Mouse (Mus musculus) lung, embryonic 15.5 days (tissue): ENCODE results near the gene Kcnmb4. TPM values are rescaled to one million over a fixed set of nuclear protein-coding genes. Genes with fewer than 3 reads are reported as not detected.

ENCODE experiments used
- ATAC-seq: fragments of 200-750 bp; cut with Nextera tagmentation; 2 replicates; pipeline ENCODE4 v1.8.0; 2017; ENCODE audit warnings: moderate number of reproducible peaks, borderline replicate concordance; ENCODE audit not compliant: low FRiP score, low TSS enrichment; ENCODE audit errors: extremely low read depth
- H3K27ac ChIP-seq: fragments of 300-500 bp; sonication (generic); 2 replicates; pipeline ENCODE4 v1.5.1; 2015; ENCODE audit warnings: moderate library complexity, mild to moderate bottlenecking, inconsistent platforms
- H3K27me3 ChIP-seq: fragments of 300-500 bp; sonication (generic); 2 replicates; pipeline ENCODE4 v1.6.1; 2015; ENCODE audit warnings: inconsistent platforms
- H3K36me3 ChIP-seq: fragments of 300-500 bp; sonication (generic); 2 replicates; pipeline ENCODE4 v1.6.1; 2015; ENCODE audit warnings: inconsistent platforms
- H3K4me1 ChIP-seq: fragments of 300-500 bp; sonication (generic); 2 replicates; pipeline ENCODE4 v1.6.1; 2015; ENCODE audit warnings: inconsistent platforms
- H3K4me2 ChIP-seq: fragments of 300-500 bp; sonication (generic); 2 replicates; pipeline ENCODE4 v1.6.1; 2015; ENCODE audit warnings: inconsistent platforms, mild to moderate bottlenecking, moderate library complexity
- H3K4me3 ChIP-seq: fragments of 300-500 bp; sonication (generic); 2 replicates; pipeline ENCODE4 v1.5.1; 2015; ENCODE audit warnings: mild to moderate bottlenecking, inconsistent platforms
- H3K9ac ChIP-seq: fragments of 300-500 bp; sonication (generic); 2 replicates; pipeline ENCODE4 v1.6.1; 2015; ENCODE audit warnings: inconsistent platforms
- H3K9me3 ChIP-seq: fragments of 300-500 bp; sonication (generic); 2 replicates; pipeline ENCODE4 v1.6.1; 2016; ENCODE audit warnings: inconsistent platforms
- WGBS: fragments of 180-500 bp; shearing (Covaris S2); methylation state at CpG from one replicate; pipeline ENCODE4 v1.1.7; 2015; 5-methylcytosine and 5-hydroxymethylcytosine counted together
- polyA plus RNA-seq: library from polyadenylated mRNA; unstranded; fragments of >200 nt; fragmentation: Nextera tagmentation; extraction: Ambion mirVana; gene quantifications from 2 replicates; pipeline ENCODE4 v1.2.1, GENCODE M21; 2015

Kcnmb4 gene
- polyA plus RNA-seq, 1 experiment from 2014 or later: 3.7 TPM

DNA sequence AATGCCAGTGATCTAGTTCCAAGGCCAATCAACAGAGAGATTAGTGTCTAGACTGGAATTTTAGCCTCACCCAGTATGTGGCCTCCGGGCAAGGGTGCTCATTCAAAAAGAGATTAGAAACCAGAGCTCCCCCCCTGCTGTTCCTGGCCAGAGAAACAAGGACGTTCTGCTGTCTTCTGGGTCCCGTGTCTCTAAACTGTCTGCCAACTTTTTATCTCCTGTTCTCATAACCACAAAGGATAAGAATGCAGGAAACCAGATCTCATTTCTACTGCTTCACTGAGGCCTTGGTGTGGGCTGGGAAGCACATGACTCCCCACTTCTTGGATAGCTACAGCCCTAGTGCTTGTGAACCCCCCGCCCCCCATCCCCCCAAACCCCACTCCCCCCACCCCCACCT lies 79.1 kb downstream of the Kcnmb4 start:
- WGBS: 30% methylated on average over 4 of the region's 4 CpGs
- no peak; the same call in 1 of the 2 replicates for ATAC-seq
- Histone ChIP-seq H3K9me3 (no peaks in the 10 kb centered on the region), H3K4me1 (peaks cover 15% of the 10 kb centered on the region), H3K4me3 (no peak overlapping the region), H3K27ac (no peak overlapping the region), H3K36me3 (no peaks in the 10 kb centered on the region), H3K4me2 (no peak overlapping the region), H3K27me3 (no peaks in the 10 kb centered on the region), H3K9ac (no peak overlapping the region)

DNA sequence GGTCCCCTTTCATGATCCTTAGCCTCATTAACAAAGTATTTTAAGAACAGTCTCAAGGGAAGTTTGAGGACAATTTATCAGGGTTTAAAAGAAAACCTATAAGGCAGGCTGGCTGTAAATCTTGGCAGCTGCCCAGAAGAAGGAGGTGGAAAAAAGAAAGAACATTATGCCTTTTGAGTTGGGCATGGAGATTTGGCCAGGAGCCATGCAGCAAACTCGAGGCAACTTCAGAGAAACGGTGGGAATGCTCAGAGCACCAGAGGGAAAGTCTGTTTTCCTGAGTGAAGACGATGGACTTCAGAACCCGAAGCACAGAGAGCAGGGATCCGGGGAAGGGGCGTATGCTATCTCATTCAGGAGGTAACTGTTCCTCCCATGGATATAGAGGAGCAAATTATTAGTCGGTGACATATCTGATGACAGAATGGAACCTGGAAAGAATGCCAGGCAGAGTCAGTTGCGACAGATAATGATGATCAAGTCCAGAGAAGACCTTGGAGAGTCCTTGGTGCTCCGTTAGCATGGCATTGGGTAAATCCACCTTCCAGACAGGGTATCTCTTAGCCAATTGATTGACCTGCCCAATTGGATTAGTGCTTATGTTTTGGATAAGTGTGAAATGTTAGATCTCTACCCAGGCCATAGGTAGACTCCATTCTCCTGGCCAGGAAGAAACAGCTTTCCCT lies 79.7 kb downstream of the Kcnmb4 start:
- H3K36me3 ChIP-seq: no peaks in the 10 kb centered on the region

DNA sequence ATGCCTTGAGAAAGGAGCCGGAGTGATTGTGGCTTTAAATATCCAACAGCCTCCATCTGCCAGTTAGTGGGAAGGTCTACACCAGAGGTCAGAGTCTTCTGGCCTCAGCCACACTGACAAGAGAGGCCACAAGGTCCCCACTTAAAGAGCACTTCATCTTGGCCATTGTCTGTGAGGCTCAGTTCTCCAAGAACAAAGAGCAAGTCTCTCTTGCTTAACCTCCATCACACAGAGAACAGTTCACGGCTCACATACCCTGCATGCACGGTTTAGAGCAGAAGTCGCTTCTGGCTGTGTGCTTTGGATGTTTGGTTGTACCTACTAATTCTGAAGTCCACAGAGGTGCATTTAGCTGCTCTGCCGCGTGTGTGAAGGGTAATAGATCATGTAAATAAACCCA lies 84.8 kb downstream of the Kcnmb4 start:
- 50% methylated on average over 6 of the region's 6 CpGs for WGBS
- Histone ChIP-seq H3K9me3 (no peaks in the 10 kb centered on the region), H3K4me3 (no peak overlapping the region), H3K4me2 (no peak overlapping the region), H3K9ac (no peak overlapping the region), H3K27ac (no peak overlapping the region), H3K36me3 (no peaks in the 10 kb centered on the region), H3K27me3 (no peaks in the 10 kb centered on the region), H3K4me1 (peaks cover 11% of the 10 kb centered on the region)
- no peak for ATAC-seq

More for the DNA sequence above, 79.7 kb downstream of the Kcnmb4 start:
- peaks cover 15% of the 10 kb centered on the region for H3K4me1 ChIP-seq
- H3K4me3 ChIP-seq: no peak overlapping the region
- H3K27me3 ChIP-seq: no peaks in the 10 kb centered on the region
- no peak overlapping the region for H3K4me2 ChIP-seq
- no peak for ATAC-seq
- 57% methylated on average over 9 of the region's 9 CpGs for WGBS
- H3K27ac ChIP-seq: no peak overlapping the region
- H3K9ac ChIP-seq: no peak overlapping the region
- H3K9me3 ChIP-seq: no peaks in the 10 kb centered on the region

DNA sequence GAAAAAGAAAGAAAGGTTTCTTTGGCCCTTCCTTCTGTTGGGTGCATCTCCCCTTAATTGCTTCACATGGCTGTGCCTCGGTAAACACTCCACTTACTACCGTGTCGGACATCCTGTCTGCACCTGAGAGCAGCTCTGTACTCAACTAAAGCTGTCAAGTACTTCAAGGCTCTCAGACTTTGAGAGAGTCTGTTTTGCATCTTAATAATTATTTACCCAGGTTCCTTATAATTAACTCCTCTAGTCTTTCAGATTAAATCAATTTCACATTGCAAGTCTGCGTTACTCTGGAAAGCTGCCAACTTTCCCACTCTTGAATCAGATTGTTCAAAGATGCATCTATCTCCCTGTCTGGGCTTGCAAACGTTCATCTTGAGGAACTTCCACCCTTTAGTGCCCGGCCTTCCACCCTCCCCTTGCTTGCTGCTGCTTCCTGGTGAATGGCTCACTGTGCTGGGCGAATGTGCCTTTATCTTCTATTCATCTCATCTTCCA lies 87.2 kb downstream of the Kcnmb4 start:
- no peak for ATAC-seq
- no peak overlapping the region for H3K4me3 ChIP-seq
- no peaks in the 10 kb centered on the region for H3K27me3 ChIP-seq
- no peak overlapping the region for H3K27ac ChIP-seq
- no peak overlapping the region for H3K4me2 ChIP-seq
- 13% methylated on average over 7 of the region's 7 CpGs for WGBS
- H3K9ac ChIP-seq: no peak overlapping the region
- no peaks in the 10 kb centered on the region for H3K36me3 ChIP-seq
- peaks cover 9% of the 10 kb centered on the region for H3K4me1 ChIP-seq
- H3K9me3 ChIP-seq: no peaks in the 10 kb centered on the region

DNA sequence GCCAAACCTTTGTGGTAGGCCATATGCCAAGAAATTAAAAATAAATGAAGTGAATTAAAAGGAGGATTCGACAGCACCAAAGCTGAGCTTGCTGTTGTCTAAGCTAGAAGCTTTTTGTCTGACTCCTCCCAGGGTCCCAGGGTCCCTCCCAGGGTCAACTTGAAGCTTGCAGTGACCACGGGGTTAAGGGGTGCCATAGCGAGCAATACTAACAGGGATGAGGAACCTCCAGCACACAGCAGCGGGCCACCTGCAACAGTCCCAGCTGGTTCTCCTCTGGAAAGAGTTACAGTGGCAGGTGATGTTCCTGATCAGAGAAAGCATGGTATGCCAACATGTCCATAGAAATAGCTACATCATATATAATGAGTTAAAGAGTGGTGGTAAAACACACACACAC lies 89.3 kb downstream of the Kcnmb4 start:
- no peak overlapping the region for H3K4me2 ChIP-seq
- no peak overlapping the region for H3K4me3 ChIP-seq
- H3K36me3 ChIP-seq: no peaks in the 10 kb centered on the region
- H3K27me3 ChIP-seq: no peaks in the 10 kb centered on the region
- peaks cover 9% of the 10 kb centered on the region for H3K4me1 ChIP-seq
- no peak for ATAC-seq
- 60% methylated on average over 4 of the region's 4 CpGs for WGBS
- H3K27ac ChIP-seq: no peak overlapping the region
- H3K9ac ChIP-seq: no peak overlapping the region
- H3K9me3 ChIP-seq: no peaks in the 10 kb centered on the region

DNA sequence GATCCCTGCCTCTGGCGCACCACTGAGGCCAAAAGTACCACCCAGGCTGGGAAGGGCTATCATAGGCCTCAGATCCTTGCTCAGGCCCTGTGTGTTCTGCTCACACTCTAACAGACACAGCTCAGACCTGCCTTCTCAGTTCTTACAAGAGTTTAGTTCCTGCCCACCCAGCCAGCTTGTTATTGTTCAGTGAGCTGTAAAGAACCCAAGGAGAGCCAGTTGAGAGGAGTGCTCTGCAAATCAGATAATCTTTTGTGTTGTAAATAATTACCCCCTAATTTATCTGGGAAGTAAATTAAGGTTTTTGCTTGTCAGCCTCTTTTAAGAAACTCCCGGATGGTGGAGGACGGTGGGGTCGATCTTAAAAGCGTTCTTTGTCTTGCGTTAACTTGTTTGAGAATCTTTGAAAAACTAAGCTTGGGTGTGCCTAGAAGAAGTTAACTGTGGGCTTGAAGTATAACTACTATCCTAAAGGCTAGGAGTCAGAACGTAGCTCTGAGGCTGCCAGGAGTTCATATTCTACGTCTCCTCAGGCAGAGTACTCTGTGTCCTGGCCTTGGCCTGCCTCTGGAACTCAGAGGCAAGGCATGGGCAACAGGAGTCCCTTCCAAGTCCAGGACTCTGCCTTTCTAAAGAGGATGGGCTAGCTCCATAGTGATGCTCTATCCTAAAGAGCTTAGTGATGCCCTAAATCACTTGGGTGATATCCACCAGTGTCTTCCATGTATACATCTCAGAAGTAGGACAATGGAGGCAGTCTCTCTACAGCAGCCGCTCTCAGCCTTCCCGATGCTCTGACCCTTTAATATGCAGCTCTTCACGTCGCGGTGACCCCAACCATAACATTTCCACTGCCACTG lies 90.6 kb downstream of the Kcnmb4 start:
- ATAC-seq: no peak
- Histone ChIP-seq H3K27ac (no peak overlapping the region), H3K4me3 (no peak overlapping the region), H3K36me3 (no peaks in the 10 kb centered on the region), H3K9me3 (no peaks in the 10 kb centered on the region), H3K4me2 (no peak overlapping the region), H3K27me3 (no peaks in the 10 kb centered on the region), H3K4me1 (peaks cover 9% of the 10 kb centered on the region), H3K9ac (no peak overlapping the region)
- 78% methylated on average over 13 of the region's 13 CpGs for WGBS

DNA sequence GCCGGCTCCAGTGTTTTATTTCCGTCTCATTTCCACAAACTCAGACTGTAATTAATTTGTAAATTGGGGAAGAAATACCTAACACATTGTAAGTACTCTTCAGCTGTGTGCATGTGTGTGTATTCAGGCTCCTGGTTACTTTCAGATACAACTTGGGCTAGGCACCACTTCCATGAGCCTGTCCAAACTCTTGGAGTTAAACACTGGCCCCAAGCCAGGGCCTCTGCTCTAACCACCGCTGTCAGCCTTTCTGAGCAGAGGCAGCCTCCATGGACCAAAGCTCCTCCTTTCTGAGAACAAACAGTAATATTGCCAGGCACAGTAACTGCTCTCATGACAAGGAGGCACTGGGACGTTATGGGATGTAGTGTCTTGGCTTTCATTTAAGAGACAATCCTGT lies 96.8 kb downstream of the Kcnmb4 start:
- WGBS: 57% methylated on average over 4 of the region's 4 CpGs

DNA sequence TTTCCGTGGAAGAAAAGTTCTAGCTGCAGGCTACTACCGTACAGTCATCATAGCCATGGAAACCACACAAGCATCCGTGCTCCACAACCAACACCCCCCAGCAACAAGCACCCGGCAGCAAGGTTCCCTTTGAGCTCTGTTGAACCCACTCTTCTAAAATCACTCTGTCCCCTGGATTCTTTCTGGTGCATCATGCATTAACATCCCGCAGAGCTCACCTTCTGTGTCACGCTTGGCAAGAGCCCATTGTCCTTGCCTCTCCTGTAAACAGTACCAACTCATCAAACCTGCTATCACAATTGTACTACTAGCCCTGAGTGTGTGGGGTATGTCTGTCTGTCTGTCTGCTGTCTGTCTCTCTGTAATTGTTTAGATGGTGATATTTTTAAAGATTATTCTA lies 99.6 kb downstream of the Kcnmb4 start:
- Histone ChIP-seq H3K27ac (no peak overlapping the region), H3K4me3 (no peak overlapping the region), H3K36me3 (no peaks in the 10 kb centered on the region), H3K4me1 (peaks cover 7% of the 10 kb centered on the region; the same call in 1 of the 2 replicates), H3K9ac (no peak overlapping the region), H3K9me3 (no peaks in the 10 kb centered on the region), H3K27me3 (no peaks in the 10 kb centered on the region), H3K4me2 (no peak overlapping the region)
- ATAC-seq: no peak
- 95% methylated on average over 6 of the region's 6 CpGs for WGBS

More for the DNA sequence above, 96.8 kb downstream of the Kcnmb4 start:
- Histone ChIP-seq H3K4me3 (no peak overlapping the region), H3K36me3 (no peaks in the 10 kb centered on the region), H3K9me3 (no peaks in the 10 kb centered on the region), H3K4me1 (peaks cover 7% of the 10 kb centered on the region; the same call in 1 of the 2 replicates), H3K9ac (no peak overlapping the region), H3K27me3 (no peaks in the 10 kb centered on the region), H3K27ac (no peak overlapping the region), H3K4me2 (no peak overlapping the region)
- ATAC-seq: no peak; the same call in 1 of the 2 replicates

DNA sequence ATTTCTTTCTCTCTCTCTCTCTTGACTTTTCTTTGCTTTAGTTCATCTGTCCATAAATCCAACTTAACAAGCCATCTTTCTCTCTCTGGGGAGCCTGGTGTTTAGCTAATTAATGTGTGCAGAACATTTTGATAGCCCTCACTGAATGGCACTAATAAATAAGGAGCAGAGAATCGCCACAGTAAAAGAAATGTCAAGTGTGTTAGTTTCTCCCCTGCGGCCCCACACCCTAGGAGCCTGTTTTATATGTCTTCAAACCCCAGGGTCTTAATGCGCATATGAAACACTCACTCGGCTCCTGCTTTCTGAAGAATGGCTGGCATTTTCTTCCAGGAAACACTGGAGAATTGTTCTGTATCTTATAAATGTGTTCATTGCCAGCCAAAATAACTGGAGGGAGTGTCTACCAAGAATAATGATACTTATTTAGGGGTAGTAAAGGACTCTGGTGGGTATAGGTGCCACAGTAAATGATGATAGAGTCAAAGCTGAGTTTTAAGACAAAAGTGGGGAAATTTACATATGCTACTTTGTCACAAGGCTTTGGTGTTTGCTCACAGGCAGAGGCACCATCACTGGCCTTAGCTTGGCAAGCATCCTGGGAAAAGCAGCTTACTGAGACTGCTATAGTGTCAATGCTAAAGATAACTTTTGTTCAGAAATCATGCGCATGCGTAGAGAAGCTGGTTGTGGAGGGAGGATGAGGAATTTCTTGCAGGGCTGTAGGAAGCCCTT lies 102.5 kb downstream of the Kcnmb4 start:
- H3K36me3 ChIP-seq: no peaks in the 10 kb centered on the region
- no peaks in the 10 kb centered on the region for H3K9me3 ChIP-seq
- H3K4me3 ChIP-seq: no peak overlapping the region
- no peaks in the 10 kb centered on the region for H3K4me1 ChIP-seq
- H3K9ac ChIP-seq: no peak overlapping the region
- H3K27me3 ChIP-seq: no peaks in the 10 kb centered on the region
- 53% methylated on average over 6 of the region's 6 CpGs for WGBS
- H3K27ac ChIP-seq: no peak overlapping the region
- H3K4me2 ChIP-seq: no peak overlapping the region
- ATAC-seq: no peak
